Mouse (Mus musculus) heart, adult 2 months (tissue): ENCODE results near the gene Cbr1. TPM values are rescaled to one million over a fixed set of nuclear protein-coding genes. Genes with fewer than 3 reads are reported as not detected.

ENCODE experiments used
- DNase-seq, 2 experiments: peaks; one replicate each; pipeline ENCODE4 v3.0.0; 2021
- H3K27ac ChIP-seq: fragments of 200-600 bp; 2 replicates; pipeline ENCODE4 v1.8.1; 2022
- H3K27me3 ChIP-seq: fragments of 200-500 bp; 2 replicates; pipeline ENCODE4 v1.6.1; 2012; ENCODE audit warnings: mild to moderate bottlenecking, low read length, inconsistent platforms, mixed read lengths; ENCODE audit not compliant: control insufficient read depth, insufficient read depth
- H3K36me3 ChIP-seq: fragments of 200-500 bp; 2 replicates; pipeline ENCODE4 v1.6.1; 2012; ENCODE audit warnings: low read length, inconsistent platforms; ENCODE audit not compliant: control insufficient read depth, insufficient read depth
- H3K4me1 ChIP-seq: fragments of 200-500 bp; 2 replicates; pipeline ENCODE4 v1.6.1; 2011; ENCODE audit warnings: low read length; ENCODE audit not compliant: control insufficient read depth, insufficient read depth
- H3K4me3 ChIP-seq: fragments of 200-600 bp; 2 replicates; pipeline ENCODE4 v1.8.1; 2022
- H3K79me2 ChIP-seq: fragments of 200-500 bp; replicated peaks from 2 replicates; pipeline ENCODE4 v1.6.1; 2012; ENCODE audit warnings: mild to moderate bottlenecking, inconsistent platforms, low read length, moderate library complexity, mixed read lengths; ENCODE audit not compliant: control insufficient read depth, insufficient read depth
- H3K9ac ChIP-seq: fragments of 200-500 bp; 2 replicates; pipeline ENCODE4 v1.6.1; 2012; ENCODE audit warnings: low read depth, mild to moderate bottlenecking, control low read depth, inconsistent platforms, low read length, mixed read lengths
- CTCF ChIP-seq: fragments of 200-600 bp; IDR thresholded peaks from 2 replicates; pipeline ENCODE4 v1.8.1; 2022; ENCODE audit warnings: antibody characterized with exemption, mild to moderate bottlenecking, moderate library complexity
- EP300 ChIP-seq: fragments of 200-500 bp; IDR thresholded peaks from 2 replicates; pipeline ENCODE4 v1.6.1; 2011; ENCODE audit warnings: low read depth, low read length, control low read depth; ENCODE audit not compliant: insufficient read depth
- POLR2A ChIP-seq: fragments of 200-500 bp; IDR thresholded peaks from 2 replicates; pipeline ENCODE4 v1.6.1; 2011; ENCODE audit warnings: mild to moderate bottlenecking, low read depth, low read length, control low read depth; ENCODE audit not compliant: insufficient read depth
- WGBS: fragments of 180-500 bp; shearing (Covaris S2); methylation state at CpG from one replicate; pipeline ENCODE4 v1.1.7; 2018; 5-methylcytosine and 5-hydroxymethylcytosine counted together
- intact Hi-C: fragments of 180-260 bp; cut with DNase I; formaldehyde crosslinking; loops from one replicate; pipeline ENCODE4 v1.15.1; 2025
- long read RNA-seq: library from polyadenylated mRNA; stranded (forward); transcript quantifications from one replicate; pipeline ENCODE4 v2.0.0, GENCODE M21; 2021
- polyA plus RNA-seq: library from polyadenylated mRNA; depleted of rRNA; stranded (reverse); fragments of >200 nt; gene quantifications from 2 replicates; pipeline ENCODE4 v1.2.3, GENCODE M21; 2012; rRNA removed
- total RNA-seq, 2 experiments: library from RNA; stranded (reverse); gene quantifications; 2 replicates each; pipeline ENCODE4 v1.2.3; 2021

Gene Cbr1
- total RNA-seq, result 10 to 100 TPM; 28.3 to 32.0 TPM
- 45.5 and 46.8 TPM in 2 replicates for polyA plus RNA-seq
- long read RNA-seq, transcript Cbr1-201 (3 exons, 1,237 nt), result major isoform, 14 of 14 reads
- long read RNA-seq, partial matches to known transcripts, result 0 of 14 reads
- long read RNA-seq, other reads (novel, unspliced or antisense), result 0 of 14 reads

DNA sequence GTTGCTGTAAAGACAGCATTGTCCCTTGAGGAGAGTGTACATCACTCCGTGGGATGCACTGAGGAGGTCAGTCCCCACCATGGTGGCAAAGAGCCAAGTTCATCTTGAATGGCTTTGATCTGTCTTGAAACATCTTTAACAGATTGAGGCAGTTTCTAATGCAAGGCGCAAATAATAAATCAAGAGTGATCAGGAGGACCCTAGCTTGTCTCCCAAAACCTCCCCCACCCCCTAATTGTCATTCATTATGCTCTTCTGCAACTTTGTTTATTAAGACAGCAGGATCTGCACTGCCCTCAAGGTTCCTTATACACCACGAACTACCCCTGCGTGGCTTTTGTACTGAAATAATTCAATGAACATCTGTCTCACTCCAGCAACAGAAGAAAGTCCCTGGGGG lies at the start of gene Cbr1:
TSS of gene Cbr1 (plus strand) at position 301 of the 400 bp plus-strand sequence.
- Histone ChIP-seq H3K79me2 (no peaks in the 10 kb centered on the region), H3K4me1 (peaks cover 3% of the 10 kb centered on the region), H3K4me3 (peak within 1 kb of the TSS; percentile 96; the same call in 1 of the 2 replicates), H3K9ac (no peak within 1 kb of the TSS; the same call in 1 of the 2 replicates), H3K27ac (no peak within 1 kb of the TSS; the same call in 1 of the 2 replicates), H3K27me3 (no peaks in the 10 kb centered on the region), H3K36me3 (no peaks in the 10 kb centered on the region)
- 68% methylated on average over 4 of the region's 4 CpGs for WGBS
- intact Hi-C loops, result loop anchor here (5.0 kb wide), 1 partner anchor 227 kb away; the partner anchor contains the start of gene Morc3
- no peak for TF ChIP-seq POLR2A
- no peak for TF ChIP-seq CTCF
- no peak for TF ChIP-seq EP300
- DNase-seq, result no peak

DNA sequence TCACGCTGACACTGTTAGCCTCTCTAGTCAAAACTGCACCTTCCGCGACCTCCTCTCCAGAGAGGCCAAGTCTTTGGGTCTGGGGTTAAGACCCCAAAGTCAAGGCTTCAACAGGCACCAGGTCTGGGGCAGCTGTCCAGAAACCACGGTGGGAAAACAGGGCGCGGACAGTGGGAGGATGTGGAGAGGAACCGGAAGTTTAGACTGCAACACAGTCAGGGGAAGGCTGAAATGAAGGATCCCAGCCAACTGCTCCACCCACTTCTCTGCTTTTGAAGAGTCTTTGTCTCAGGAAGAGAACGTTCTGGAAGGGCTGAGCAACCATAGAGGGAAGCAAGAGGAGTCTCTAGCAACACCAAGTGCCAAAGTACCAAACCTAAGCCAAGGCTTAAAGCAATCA lies 48.0 kb upstream of the Cbr1 start:
- H3K4me3 ChIP-seq, result no peak overlapping the region
- intact Hi-C loops, result no loop called here
- no peaks in the 10 kb centered on the region for H3K36me3 ChIP-seq
- H3K79me2 ChIP-seq, result no peaks in the 10 kb centered on the region
- TF ChIP-seq EP300 (no peak), POLR2A (no peak), CTCF (no peak)
- DNase-seq, result peak in 1 of 2 experiments; percentile 8
- H3K27me3 ChIP-seq, result no peaks in the 10 kb centered on the region
- 36% methylated on average over 8 of the region's 8 CpGs for WGBS
- no peak overlapping the region for H3K9ac ChIP-seq
- H3K27ac ChIP-seq, result no peak overlapping the region
- H3K4me1 ChIP-seq, result no peaks in the 10 kb centered on the region

DNA sequence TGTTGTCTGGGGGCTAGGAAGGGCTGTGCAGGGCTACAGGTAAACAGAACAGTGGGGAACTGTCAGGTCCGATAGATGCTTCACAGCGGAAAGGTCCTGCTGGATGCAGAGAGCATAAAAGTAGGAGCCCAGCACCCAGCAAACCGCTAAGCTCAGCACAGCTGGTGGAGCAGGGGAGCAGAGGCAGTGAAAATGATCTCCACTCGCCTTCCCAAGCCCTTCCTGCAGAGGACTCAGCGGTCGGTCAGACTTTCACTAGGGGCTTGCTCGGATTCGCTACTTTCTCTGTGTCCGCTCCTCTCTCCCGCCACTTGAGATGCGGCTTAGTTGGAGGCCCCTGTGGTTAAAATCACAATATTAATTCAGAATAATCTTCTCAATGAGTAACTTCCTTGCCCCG lies 47.2 kb upstream of the Cbr1 start:
- Histone ChIP-seq H3K36me3 (no peaks in the 10 kb centered on the region), H3K4me1 (no peaks in the 10 kb centered on the region), H3K4me3 (no peak overlapping the region), H3K27me3 (no peaks in the 10 kb centered on the region), H3K27ac (no peak overlapping the region), H3K79me2 (no peaks in the 10 kb centered on the region), H3K9ac (no peak overlapping the region)
- no peak for DNase-seq
- TF ChIP-seq CTCF (no peak), POLR2A (no peak), EP300 (no peak)
- intact Hi-C loops, result no loop called here
- WGBS, result 57% methylated on average over 12 of the region's 12 CpGs

DNA sequence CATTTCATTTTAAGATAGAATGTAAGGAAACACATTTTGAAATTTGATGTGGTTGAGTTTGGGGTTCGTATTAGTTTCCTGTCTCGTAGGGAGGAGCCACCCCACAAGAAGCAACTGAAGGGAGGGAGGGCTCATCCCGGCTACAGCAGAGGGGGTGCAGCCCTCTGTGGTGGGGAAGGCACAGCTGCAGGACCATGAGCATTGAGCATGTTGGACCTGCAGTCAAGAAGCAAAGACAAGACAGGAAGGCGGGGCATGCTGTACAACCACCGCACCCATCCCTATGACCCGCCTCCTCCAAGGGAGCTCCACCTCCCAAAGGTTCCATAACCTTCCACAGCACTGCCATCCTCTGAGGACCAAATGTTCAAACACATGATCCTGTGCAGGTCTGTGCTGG lies 33.3 kb upstream of the Cbr1 start:
- H3K36me3 ChIP-seq, result no peaks in the 10 kb centered on the region
- TF ChIP-seq EP300, result no peak
- no peak for TF ChIP-seq CTCF
- no peak for TF ChIP-seq POLR2A
- no peaks in the 10 kb centered on the region for H3K27me3 ChIP-seq
- no peaks in the 10 kb centered on the region for H3K4me1 ChIP-seq
- no peak for DNase-seq
- H3K79me2 ChIP-seq, result no peaks in the 10 kb centered on the region
- intact Hi-C loops, result no loop called here
- no peak overlapping the region for H3K27ac ChIP-seq
- WGBS, result 89% methylated on average over 6 of the region's 6 CpGs
- no peak overlapping the region for H3K4me3 ChIP-seq
- H3K9ac ChIP-seq, result no peak overlapping the region

DNA sequence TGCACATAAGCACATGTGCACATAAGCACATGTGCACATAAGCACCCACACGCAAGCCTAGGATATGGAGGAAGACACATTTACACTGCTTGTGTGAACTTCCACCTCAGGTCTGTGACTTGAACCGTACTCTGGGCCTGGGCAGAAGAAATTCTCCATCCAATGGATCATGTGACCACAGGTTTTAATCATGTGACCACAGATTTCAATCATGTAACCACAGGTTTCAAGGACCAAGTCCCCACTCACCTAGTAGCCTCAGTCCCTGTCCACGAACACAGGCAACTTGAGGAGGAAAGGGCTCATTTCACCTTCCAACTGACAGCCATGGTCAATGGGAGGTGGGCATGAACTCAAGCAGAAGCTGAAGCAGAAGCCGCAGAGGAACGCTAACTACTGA lies 32.2 kb upstream of the Cbr1 start:
- TF ChIP-seq CTCF, result no peak
- no peak for TF ChIP-seq EP300
- TF ChIP-seq POLR2A, result no peak
- no peaks in the 10 kb centered on the region for H3K27me3 ChIP-seq
- H3K79me2 ChIP-seq, result no peaks in the 10 kb centered on the region
- H3K4me3 ChIP-seq, result no peak overlapping the region
- no peak overlapping the region for H3K9ac ChIP-seq
- 94% methylated on average over 5 of the region's 5 CpGs for WGBS
- H3K4me1 ChIP-seq, result no peaks in the 10 kb centered on the region
- intact Hi-C loops, result no loop called here
- no peak overlapping the region for H3K27ac ChIP-seq
- DNase-seq, result no peak
- H3K36me3 ChIP-seq, result no peaks in the 10 kb centered on the region

DNA sequence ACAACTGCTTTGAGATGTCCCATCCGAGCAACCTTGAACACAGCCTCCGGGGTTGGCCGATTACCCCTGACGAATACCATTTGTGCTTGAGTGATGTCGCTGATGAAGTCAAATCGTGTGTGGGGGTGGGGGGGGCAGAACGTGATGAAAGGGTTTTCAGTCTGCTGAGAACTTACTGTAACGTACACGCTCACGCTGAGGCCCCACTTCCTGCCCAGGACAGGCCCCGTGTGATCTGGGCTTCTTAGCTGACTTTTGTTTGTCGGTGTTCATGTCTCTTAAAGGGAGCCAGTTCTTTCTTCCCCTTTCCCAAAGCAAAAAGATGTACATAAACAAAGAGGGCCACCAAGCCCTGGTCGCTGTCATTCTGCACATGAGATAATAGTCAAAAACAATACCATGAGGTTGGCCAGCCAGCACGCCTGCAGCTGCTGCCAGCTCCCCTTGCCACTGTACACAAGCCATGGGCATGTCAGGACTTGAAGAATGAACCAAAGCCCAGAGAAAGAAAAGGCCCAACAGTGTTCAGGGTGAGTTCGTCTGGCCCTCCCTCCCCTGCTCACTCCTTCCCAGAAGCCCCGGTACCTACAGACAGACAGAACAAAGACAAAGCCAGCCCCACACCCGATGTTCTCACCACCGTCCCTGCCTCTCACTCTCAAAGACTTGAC lies 31.0 kb upstream of the Cbr1 start:
- DNase-seq, result no peak
- Histone ChIP-seq H3K36me3 (no peaks in the 10 kb centered on the region), H3K27ac (no peak overlapping the region), H3K9ac (no peak overlapping the region), H3K79me2 (no peaks in the 10 kb centered on the region), H3K4me1 (no peaks in the 10 kb centered on the region), H3K27me3 (no peaks in the 10 kb centered on the region), H3K4me3 (no peak overlapping the region)
- WGBS, result 42% methylated on average over 18 of the region's 18 CpGs
- TF ChIP-seq EP300, result no peak
- TF ChIP-seq POLR2A, result no peak
- TF ChIP-seq CTCF, result no peak
- intact Hi-C loops, result no loop called here
